Mouse (Mus musculus) frontal cortex, adult 2 months (tissue): ENCODE data around the gene Frmd3. TPM values are rescaled to one million over a fixed set of nuclear protein-coding genes. Genes with fewer than 3 reads are reported as not detected.

Experiments
- polyA plus RNA-seq: library from polyadenylated mRNA; depleted of rRNA; stranded (reverse); fragments of >200 nt; gene quantifications from 2 replicates; pipeline ENCODE4 v1.2.3, GENCODE M21; 2012; rRNA removed

Frmd3 gene
- polyA plus RNA-seq, 1 experiment = 10.6 TPM

Other genes with a start within 250 kb of the Frmd3 start
- gene Rasef, start 222.4 kb upstream of the Frmd3 start, polyA plus RNA-seq = 0.12 and 0.15 TPM in 2 replicates
- not detected in 2 replicates for gene Gm11758, start 137.2 kb upstream of the Frmd3 start, polyA plus RNA-seq
- not detected in 2 replicates for gene Gm11757, start 122.3 kb upstream of the Frmd3 start, polyA plus RNA-seq
- gene Gm13871, start 107.5 kb upstream of the Frmd3 start, polyA plus RNA-seq = not detected in 2 replicates
- gene Gm11756, start 92.7 kb upstream of the Frmd3 start, polyA plus RNA-seq = not detected in 2 replicates
- gene 2310002L09Rik, start 62.6 kb upstream of the Frmd3 start, polyA plus RNA-seq = 0.23 TPM in 1 of 2 replicates, not detected in the other
- gene Kdm4c, start 229.1 kb downstream of the Frmd3 start, polyA plus RNA-seq = 15.5 and 17.0 TPM in 2 replicates